Mouse (Mus musculus): ENCODE results near the gene Grin3b.

GRCm38 (mm10) chr10:80004233-80004705, 33.8 kb downstream of the Grin3b start:
- no peak for TF ChIP-seq POLR2A (IDR thresholded peaks at IDR 0.05; ENCODE audit: borderline replicate concordance, extremely low read depth, insufficient read depth, insufficient read length, poor library complexity, severe bottlenecking)
- TF ChIP-seq CTCF (IDR thresholded peaks at IDR 0.05; ENCODE audit: borderline replicate concordance, extremely low read depth, insufficient read depth, insufficient read length): no peak

All from brain, embryonic 14.5 days (tissue).